Mouse (Mus musculus) limb, embryonic 11.5 days (tissue): Measurements from ENCODE around the gene Mknk2. TPM values are rescaled to one million over a fixed set of nuclear protein-coding genes. Genes with fewer than 3 reads are reported as not detected.

Source experiments
- ATAC-seq: fragments of 200-750 bp; cut with Nextera tagmentation; 2 replicates; pipeline ENCODE4 v1.8.0; 2017; ENCODE audit warnings: low read depth; ENCODE audit not compliant: insufficient number of reproducible peaks, low FRiP score, low TSS enrichment
- DNase-seq: peaks from one replicate; pipeline ENCODE4 v3.0.0-alpha.2; 2015; ENCODE audit warnings: low spot score
- H3K27ac ChIP-seq: fragments of 300-500 bp; sonication (generic); replicated peaks from 2 replicates; pipeline ENCODE4 v1.5.1; 2014; ENCODE audit warnings: low read depth, mild to moderate bottlenecking, low read length
- H3K27me3 ChIP-seq: fragments of 300-500 bp; sonication (generic); 2 replicates; pipeline ENCODE4 v1.6.1; 2014; ENCODE audit warnings: mild to moderate bottlenecking, low read length, mixed read lengths; ENCODE audit not compliant: control insufficient read depth, insufficient read depth
- H3K36me3 ChIP-seq: fragments of 300-500 bp; sonication (generic); 2 replicates; pipeline ENCODE4 v1.6.1; 2014; ENCODE audit warnings: mild to moderate bottlenecking, low read length, moderate library complexity, mixed read lengths; ENCODE audit not compliant: control insufficient read depth, insufficient read depth
- H3K4me1 ChIP-seq: fragments of 300-500 bp; sonication (generic); 2 replicates; pipeline ENCODE4 v1.6.1; 2014; ENCODE audit warnings: low read length, mixed read lengths; ENCODE audit not compliant: control insufficient read depth, insufficient read depth
- H3K4me2 ChIP-seq: fragments of 300-500 bp; sonication (generic); 2 replicates; pipeline ENCODE4 v1.6.1; 2014; ENCODE audit warnings: low read depth, mild to moderate bottlenecking, moderate library complexity; ENCODE audit not compliant: severe bottlenecking
- H3K4me3 ChIP-seq: fragments of 300-500 bp; sonication (generic); 2 replicates; pipeline ENCODE4 v1.5.1; 2014; ENCODE audit warnings: low read depth, low read length
- H3K9ac ChIP-seq: fragments of 300-500 bp; sonication (generic); 2 replicates; pipeline ENCODE4 v1.6.1; 2014; ENCODE audit warnings: mild to moderate bottlenecking, low read length
- H3K9me3 ChIP-seq: fragments of 300-500 bp; sonication (generic); 2 replicates; pipeline ENCODE4 v1.6.1; 2016; ENCODE audit warnings: low read length; ENCODE audit not compliant: control insufficient read depth
- WGBS: fragments of 180-500 bp; shearing (Covaris S2); extraction: QIAGEN DNeasy Blood & Tissue Kit; methylation state at CpG from one replicate; pipeline ENCODE4 v1.1.7; 2014; 5-methylcytosine and 5-hydroxymethylcytosine counted together
- polyA plus RNA-seq: library from polyadenylated mRNA; unstranded; fragments of >200 nt; fragmentation: Nextera tagmentation; extraction: Ambion mirVana; gene quantifications from 2 replicates; pipeline ENCODE4 v1.2.1, GENCODE M21; 2014

Mknk2 gene
- polyA plus RNA-seq, 1 experiment from 2014 or later = 98.5 TPM

DNA sequence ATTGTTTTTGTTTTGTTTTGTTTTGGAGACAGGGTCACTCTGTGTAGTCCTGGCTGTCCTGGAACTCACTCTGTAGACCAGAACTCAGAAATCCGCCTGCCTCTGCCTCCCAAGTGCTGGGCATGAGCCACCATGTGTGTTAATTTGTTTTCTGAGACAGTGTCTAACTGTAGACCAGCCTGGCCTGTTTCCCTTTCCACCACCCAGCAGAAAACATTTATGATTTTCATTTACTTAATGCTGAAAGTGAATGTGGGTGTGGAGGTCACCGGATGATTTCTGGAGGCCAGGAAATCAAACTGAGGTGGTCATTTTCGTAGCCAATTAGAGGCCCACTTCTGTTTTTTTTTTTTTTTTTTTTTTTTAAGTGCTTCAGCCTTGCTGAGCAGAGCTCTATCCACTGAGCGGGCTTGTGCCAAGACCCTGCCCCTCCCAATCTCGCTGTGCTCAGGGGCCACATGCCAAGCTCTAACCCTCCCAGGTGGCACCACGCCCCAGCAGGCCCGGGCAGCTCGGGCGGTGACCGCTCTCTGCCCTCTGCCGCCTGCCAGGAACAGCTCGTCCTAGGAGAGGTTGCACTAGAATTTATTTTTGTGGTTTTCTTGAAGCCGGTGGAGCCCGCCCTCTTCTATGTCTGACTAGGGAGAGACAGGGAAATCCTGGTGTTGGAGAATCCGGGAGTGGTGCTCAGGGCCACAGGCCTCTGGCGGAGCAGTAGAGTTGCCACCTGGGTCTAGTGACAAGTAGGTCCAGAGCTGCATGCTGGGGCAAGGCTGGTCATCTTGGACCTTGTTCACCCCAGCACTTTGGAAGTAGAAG lies 13.5 kb downstream of the Mknk2 start:
- no peak overlapping the region for H3K4me2 ChIP-seq
- no peaks in the 10 kb centered on the region for H3K9me3 ChIP-seq
- H3K36me3 ChIP-seq = peaks cover 30% of the 10 kb centered on the region
- 36% methylated on average over 16 of the region's 16 CpGs for WGBS
- ATAC-seq (no peak), DNase-seq (peak; percentile 45)
- peaks cover 27% of the 10 kb centered on the region for H3K4me1 ChIP-seq
- peak overlapping the region; percentile 65; the same call in 1 of the 2 replicates for H3K27ac ChIP-seq
- no peaks in the 10 kb centered on the region for H3K27me3 ChIP-seq
- H3K9ac ChIP-seq = no peak overlapping the region
- H3K4me3 ChIP-seq = no peak overlapping the region

GRCm38 (mm10) chr10:80663485-80664196 lies 14.3 kb downstream of the Mknk2 start:
- Histone ChIP-seq H3K9me3 (no peaks in the 10 kb centered on the region), H3K9ac (no peak overlapping the region), H3K27me3 (no peaks in the 10 kb centered on the region), H3K4me2 (no peak overlapping the region), H3K27ac (no peak overlapping the region), H3K4me3 (no peak overlapping the region), H3K4me1 (peaks cover 27% of the 10 kb centered on the region), H3K36me3 (peaks cover 22% of the 10 kb centered on the region)
- no peak for ATAC-seq
- WGBS = 21% methylated on average over 5 of the region's 5 CpGs
- peak; percentile 43 for DNase-seq

DNA sequence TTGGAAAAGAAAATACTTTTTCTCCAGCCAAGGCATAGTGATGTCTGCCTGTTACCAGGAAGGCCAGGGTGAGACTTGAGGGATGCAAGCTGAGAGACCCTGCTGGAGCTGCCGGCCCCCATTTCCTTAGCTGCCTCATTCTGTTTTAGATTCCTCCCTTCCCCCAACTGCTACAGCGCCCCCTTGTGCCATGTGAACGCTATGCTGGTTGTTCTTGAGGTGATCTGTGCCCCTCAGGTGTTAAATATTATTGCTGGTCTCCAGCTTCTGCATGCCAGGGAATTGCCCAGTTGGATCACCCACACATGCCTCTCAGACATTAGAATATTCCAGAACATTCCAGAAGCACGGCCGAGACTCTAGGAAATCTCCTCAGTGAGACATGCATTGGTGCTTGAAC lies 16.8 kb downstream of the Mknk2 start:
- no peak overlapping the region for H3K4me2 ChIP-seq
- H3K9me3 ChIP-seq = no peaks in the 10 kb centered on the region
- ATAC-seq (no peak), DNase-seq (peak; percentile 61)
- H3K9ac ChIP-seq = no peak overlapping the region
- no peak overlapping the region for H3K27ac ChIP-seq
- WGBS = 46% methylated on average over 5 of the region's 5 CpGs
- H3K27me3 ChIP-seq = no peaks in the 10 kb centered on the region
- peaks cover 25% of the 10 kb centered on the region for H3K4me1 ChIP-seq
- no peak overlapping the region for H3K4me3 ChIP-seq
- no peaks in the 10 kb centered on the region; the same call in 1 of the 2 replicates for H3K36me3 ChIP-seq

DNA sequence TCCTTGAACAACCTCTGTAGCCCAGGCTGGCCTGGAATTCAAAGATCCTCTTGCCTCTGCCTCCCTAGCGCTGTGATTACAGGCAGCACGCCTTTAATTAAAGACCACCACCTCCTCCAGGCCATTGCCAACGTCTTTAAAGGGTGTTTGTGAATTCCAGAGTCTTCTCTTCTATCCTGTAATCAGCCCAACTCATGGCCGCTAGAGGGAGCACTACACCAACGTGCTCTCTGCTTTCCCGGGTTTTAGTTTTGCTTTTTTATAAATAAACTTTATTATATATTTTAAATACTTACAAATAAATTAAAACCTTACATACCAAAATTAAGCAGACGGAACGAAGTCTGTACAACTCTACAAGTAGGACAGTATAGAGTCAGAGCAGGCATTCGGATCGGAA lies 18.7 kb downstream of the Mknk2 start:
- Histone ChIP-seq H3K27ac (no peak overlapping the region), H3K9me3 (no peaks in the 10 kb centered on the region), H3K4me1 (peaks cover 21% of the 10 kb centered on the region), H3K9ac (no peak overlapping the region), H3K4me3 (no peak overlapping the region), H3K36me3 (no peaks in the 10 kb centered on the region), H3K27me3 (no peaks in the 10 kb centered on the region), H3K4me2 (no peak overlapping the region)
- WGBS = 21% methylated on average over 10 of the region's 10 CpGs
- no peak for ATAC-seq
- peak; percentile 85 for DNase-seq

DNA sequence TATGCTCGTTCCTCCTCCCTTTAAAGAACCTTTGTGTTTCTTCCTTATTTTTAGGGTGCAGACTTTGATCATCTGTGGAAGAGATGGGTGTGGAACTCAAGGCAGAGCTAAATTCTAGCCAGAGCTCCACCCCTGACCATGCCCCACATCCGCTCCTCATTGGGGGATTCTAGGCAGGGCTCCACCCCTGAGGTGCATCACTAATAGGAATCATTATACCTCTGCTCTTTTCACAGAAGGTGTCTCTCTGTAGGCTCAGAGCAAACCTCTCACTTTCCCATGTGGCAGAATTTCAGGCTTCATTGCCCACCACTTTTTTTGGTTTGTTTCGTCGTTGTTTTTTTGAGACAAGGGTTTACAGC lies 19.1 kb downstream of the Mknk2 start:
- no peaks in the 10 kb centered on the region for H3K9me3 ChIP-seq
- peaks cover 17% of the 10 kb centered on the region for H3K4me1 ChIP-seq
- WGBS = 68% methylated on average over 4 of the region's 4 CpGs
- no peak overlapping the region for H3K27ac ChIP-seq
- H3K4me3 ChIP-seq = no peak overlapping the region
- DNase-seq (no peak), ATAC-seq (no peak)
- no peak overlapping the region for H3K9ac ChIP-seq
- no peaks in the 10 kb centered on the region for H3K27me3 ChIP-seq
- no peaks in the 10 kb centered on the region for H3K36me3 ChIP-seq
- no peak overlapping the region for H3K4me2 ChIP-seq

DNA sequence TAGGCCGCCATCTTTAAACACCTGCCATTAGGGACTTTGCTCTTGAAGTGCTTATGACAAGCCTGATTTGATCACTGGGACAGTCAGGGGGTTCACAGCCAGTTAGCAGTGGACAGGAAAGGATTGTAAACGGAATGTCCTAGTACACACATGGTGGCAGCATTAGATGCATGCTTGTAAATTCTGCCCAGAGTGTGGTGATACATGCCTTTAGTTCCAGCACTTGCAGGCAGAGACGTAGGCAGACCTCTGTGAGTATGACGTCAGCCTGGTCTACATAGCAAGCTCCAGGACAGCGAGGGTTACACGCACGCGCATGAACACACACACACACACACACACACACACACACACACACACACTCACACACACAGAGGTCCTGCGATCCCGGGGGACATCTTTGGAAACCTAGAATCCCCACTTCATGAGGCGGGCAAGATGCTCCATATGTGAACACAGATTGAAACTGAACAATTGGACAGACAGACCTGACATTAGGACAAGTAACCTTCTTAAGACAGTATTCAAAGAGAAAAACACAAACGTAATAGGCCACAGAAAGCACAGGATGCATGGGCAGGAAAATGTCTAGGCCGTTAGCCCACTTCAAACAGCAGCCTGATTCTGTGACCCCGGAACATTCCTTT lies 19.6 kb downstream of the Mknk2 start:
- Histone ChIP-seq H3K27me3 (no peaks in the 10 kb centered on the region), H3K27ac (no peak overlapping the region), H3K4me3 (no peak overlapping the region), H3K9me3 (no peaks in the 10 kb centered on the region), H3K4me2 (no peak overlapping the region), H3K9ac (no peak overlapping the region), H3K36me3 (no peaks in the 10 kb centered on the region), H3K4me1 (peaks cover 14% of the 10 kb centered on the region)
- no peak for ATAC-seq
- DNase-seq = no peak
- 81% methylated on average over 14 of the region's 14 CpGs for WGBS

GRCm38 (mm10) chr10:80656863-80657623 lies 20.9 kb downstream of the Mknk2 start, which contains the start of gene Btbd2:
TSS of gene Btbd2 (minus strand) at chr10:80657071.
- Histone ChIP-seq H3K4me1 (peaks cover 9% of the 10 kb centered on the region), H3K36me3 (no peaks in the 10 kb centered on the region), H3K9ac (peak within 1 kb of the TSS; percentile 92), H3K27me3 (no peaks in the 10 kb centered on the region), H3K9me3 (no peaks in the 10 kb centered on the region), H3K4me2 (peak within 1 kb of the TSS; percentile 90), H3K27ac (peak within 1 kb of the TSS; percentile 62; the same call in 1 of the 2 replicates), H3K4me3 (peak within 1 kb of the TSS; percentile 82)
- ATAC-seq (no peak), DNase-seq (no peak)
- WGBS = 18% methylated on average over 15 of the region's 15 CpGs
